Mouse (Mus musculus) kidney, embryonic 14.5 days (tissue): ENCODE data around the gene Tbc1d23. TPM values are rescaled to one million over a fixed set of nuclear protein-coding genes. Genes with fewer than 3 reads are reported as not detected.
A peak's percentile ranks its signal among the peaks of the same experiment; 100 is the strongest.
"Not testable (repeated sequence)": the region's sequence is repeated elsewhere in the genome, so short reads cannot be mapped to it uniquely, and the experiment has no call there.

Experiments used
- ATAC-seq: fragments of 200-750 bp; cut with Nextera tagmentation; 2 replicates; pipeline ENCODE4 v1.8.0; 2017; ENCODE audit warnings: moderate number of reproducible peaks, mild to moderate bottlenecking, moderate TSS enrichment, moderate library complexity; ENCODE audit not compliant: low FRiP score, low TSS enrichment
- H3K27ac ChIP-seq: fragments of 300-500 bp; sonication (generic); 2 replicates; pipeline ENCODE4 v1.5.1; 2014; ENCODE audit warnings: low read depth, mild to moderate bottlenecking, low read length, moderate library complexity, mixed read lengths
- H3K27me3 ChIP-seq: fragments of 300-500 bp; sonication (generic); 2 replicates; pipeline ENCODE4 v1.6.1; 2014; ENCODE audit warnings: mild to moderate bottlenecking, low read length; ENCODE audit not compliant: control insufficient read depth, insufficient read depth
- H3K36me3 ChIP-seq: fragments of 300-500 bp; sonication (generic); 2 replicates; pipeline ENCODE4 v1.6.1; 2014; ENCODE audit warnings: low read length, mixed read lengths; ENCODE audit not compliant: control insufficient read depth, insufficient read depth
- H3K4me1 ChIP-seq: fragments of 300-500 bp; sonication (generic); 2 replicates; pipeline ENCODE4 v1.6.1; 2014; ENCODE audit warnings: low read length, mixed read lengths; ENCODE audit not compliant: control insufficient read depth, insufficient read depth
- H3K4me2 ChIP-seq: fragments of 300-500 bp; sonication (generic); replicated peaks from 2 replicates; pipeline ENCODE4 v1.6.1; 2014; ENCODE audit warnings: low read depth, mild to moderate bottlenecking, low read length
- H3K4me3 ChIP-seq: fragments of 300-500 bp; sonication (generic); 2 replicates; pipeline ENCODE4 v1.5.1; 2014; ENCODE audit warnings: mild to moderate bottlenecking, low read length
- H3K9ac ChIP-seq: fragments of 300-500 bp; sonication (generic); 2 replicates; pipeline ENCODE4 v1.6.1; 2014; ENCODE audit warnings: low read depth, mild to moderate bottlenecking, low read length, moderate library complexity
- H3K9me3 ChIP-seq: fragments of 300-500 bp; sonication (generic); 2 replicates; pipeline ENCODE4 v1.6.1; 2016; ENCODE audit warnings: low read length; ENCODE audit not compliant: control insufficient read depth
- WGBS: fragments of 180-500 bp; shearing (Covaris S2); extraction: QIAGEN DNeasy Blood & Tissue Kit; methylation state at CpG from one replicate; pipeline ENCODE4 v1.1.7; 2014; 5-methylcytosine and 5-hydroxymethylcytosine counted together
- polyA plus RNA-seq: library from polyadenylated mRNA; unstranded; fragments of >200 nt; fragmentation: Nextera tagmentation; extraction: Ambion mirVana; gene quantifications from 2 replicates; pipeline ENCODE4 v1.2.1, GENCODE M21; 2014

Gene Tbc1d23
- polyA plus RNA-seq, 1 experiment from 2014 or later = 31.2 TPM

DNA sequence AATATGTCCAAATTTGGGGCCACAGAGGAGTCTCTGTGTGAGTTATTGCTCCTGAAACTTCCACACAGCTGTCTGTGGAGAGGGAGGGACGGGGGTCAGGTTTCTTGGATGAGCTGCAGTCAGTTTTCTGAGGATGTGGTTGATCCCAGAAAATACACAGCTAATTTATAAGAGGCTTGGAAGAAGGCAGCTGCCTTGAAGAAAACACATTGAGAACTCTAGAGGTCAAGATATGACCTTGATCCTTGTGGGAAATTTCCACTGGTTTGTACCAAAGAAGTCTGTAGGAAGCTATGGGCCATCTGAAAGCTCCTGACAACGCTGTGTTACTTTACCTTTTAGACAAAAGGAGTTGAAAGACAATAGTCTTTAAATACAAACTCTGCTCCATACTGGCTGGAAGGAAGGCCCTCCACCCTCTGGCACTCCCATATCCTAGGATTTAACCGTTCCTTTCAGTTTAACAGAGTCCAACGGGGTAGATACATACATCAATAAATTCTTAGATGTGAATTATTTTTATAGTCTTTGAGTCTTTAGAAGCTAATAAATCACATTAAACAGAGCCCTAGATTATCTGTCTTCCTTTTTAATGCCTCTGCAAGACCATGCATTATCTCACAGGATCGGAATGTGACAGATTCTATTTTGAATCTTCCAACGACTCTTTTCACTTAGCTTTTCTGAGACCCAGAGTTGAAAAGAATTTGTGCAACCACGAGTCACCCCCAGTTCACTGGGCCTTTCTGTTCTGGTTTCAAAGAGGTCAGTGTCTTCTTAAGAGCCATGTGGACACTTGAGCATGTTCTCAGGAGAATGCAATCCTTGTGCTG, 20.5 kb upstream of the Tbc1d23 start:
- WGBS = 31% methylated on average over 7 of the region's 7 CpGs
- H3K36me3 ChIP-seq = no peaks in the 10 kb centered on the region
- peaks cover 3% of the 10 kb centered on the region; the same call in 1 of the 2 replicates for H3K9me3 ChIP-seq
- no peaks in the 10 kb centered on the region for H3K27me3 ChIP-seq
- no peak overlapping the region for H3K4me2 ChIP-seq
- no peak overlapping the region for H3K9ac ChIP-seq
- peak overlapping the region; percentile 77 for H3K27ac ChIP-seq
- H3K4me3 ChIP-seq = no peak overlapping the region
- ATAC-seq = peak; percentile 70; the same call in 1 of the 2 replicates
- 0 out of 2 replicates have a peak, but pooled peaks cover 5% of the 10 kb centered on the region for H3K4me1 ChIP-seq

DNA sequence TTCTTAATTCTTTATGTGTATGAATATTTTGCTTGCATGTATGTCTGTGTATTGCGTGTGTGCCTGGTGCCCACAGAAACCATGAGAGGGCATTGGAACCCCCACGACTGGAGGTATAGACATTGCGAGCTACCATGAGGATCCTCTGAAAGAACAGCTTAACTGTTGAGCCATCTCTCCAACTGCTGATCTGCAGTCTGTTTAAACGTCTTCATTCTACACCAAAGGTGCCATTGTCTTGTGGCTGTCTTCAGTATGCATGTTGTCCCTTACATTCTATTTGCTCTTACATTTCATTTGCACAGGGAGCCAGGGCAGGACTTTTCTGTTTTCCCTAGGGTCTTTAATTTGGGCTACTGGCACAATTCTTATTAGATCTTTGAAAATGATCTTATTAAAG, 19.7 kb upstream of the Tbc1d23 start:
- WGBS = 88% methylated on average over 4 of the region's 4 CpGs
- no peaks in the 10 kb centered on the region for H3K27me3 ChIP-seq
- 0 out of 2 replicates have a peak, but pooled peaks cover 5% of the 10 kb centered on the region for H3K4me1 ChIP-seq
- no peak overlapping the region for H3K4me3 ChIP-seq
- H3K9ac ChIP-seq = no peak overlapping the region
- no peak for ATAC-seq
- H3K36me3 ChIP-seq = no peaks in the 10 kb centered on the region
- H3K9me3 ChIP-seq = peaks cover 3% of the 10 kb centered on the region; the same call in 1 of the 2 replicates
- peak overlapping the region; percentile 77 for H3K27ac ChIP-seq
- H3K4me2 ChIP-seq = no peak overlapping the region

DNA sequence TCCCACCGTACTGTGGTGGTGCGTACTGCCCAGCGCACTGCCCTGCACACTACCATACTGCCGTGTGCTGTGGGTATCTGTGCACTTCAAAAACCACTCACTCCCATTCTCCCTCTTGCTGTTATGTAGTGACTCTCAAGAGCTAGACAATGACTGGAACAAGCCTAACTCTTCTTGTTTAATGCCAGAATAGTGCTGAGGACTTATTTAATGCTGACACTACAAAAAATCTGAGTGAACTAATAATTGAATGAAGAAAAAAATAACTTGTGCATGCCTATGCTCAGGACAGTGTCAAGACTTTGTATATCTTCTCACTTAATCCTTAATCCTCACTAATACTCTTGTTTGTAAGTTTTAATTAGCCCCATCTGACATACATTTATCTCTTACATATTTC, 16.2 kb upstream of the Tbc1d23 start:
- H3K9me3 ChIP-seq = peaks cover 3% of the 10 kb centered on the region; the same call in 1 of the 2 replicates
- 99% methylated on average over 4 of the region's 4 CpGs for WGBS
- no peak for ATAC-seq
- no peak overlapping the region for H3K9ac ChIP-seq
- 0 out of 2 replicates have a peak, but pooled peaks cover 5% of the 10 kb centered on the region for H3K4me1 ChIP-seq
- no peak overlapping the region for H3K27ac ChIP-seq
- no peaks in the 10 kb centered on the region for H3K36me3 ChIP-seq
- H3K4me2 ChIP-seq = no peak overlapping the region
- no peak overlapping the region for H3K4me3 ChIP-seq
- no peaks in the 10 kb centered on the region for H3K27me3 ChIP-seq

DNA sequence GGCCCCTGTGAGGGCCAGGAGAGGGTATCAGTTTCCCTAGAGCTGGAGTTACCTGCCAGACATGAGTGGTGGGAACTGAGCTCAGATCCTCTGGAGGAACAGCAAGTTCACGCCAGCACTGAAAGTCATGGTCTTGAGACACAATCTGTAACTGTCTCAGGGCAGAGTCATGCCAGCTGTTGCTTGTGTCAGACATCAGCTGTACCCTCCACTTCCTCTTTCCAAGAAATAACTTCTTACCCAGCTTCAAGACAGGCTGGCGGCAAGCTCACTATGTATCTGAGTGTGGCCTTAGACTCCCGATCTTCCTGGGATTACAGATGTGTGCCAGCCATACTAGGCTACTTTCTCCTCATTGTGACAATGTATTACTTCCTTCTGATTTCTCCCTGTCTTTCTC, 15.3 kb upstream of the Tbc1d23 start:
- H3K4me1 ChIP-seq = no peaks in the 10 kb centered on the region
- H3K9me3 ChIP-seq = peaks cover 3% of the 10 kb centered on the region; the same call in 1 of the 2 replicates
- H3K4me2 ChIP-seq = no peak overlapping the region
- no peak overlapping the region for H3K27ac ChIP-seq
- no peak for ATAC-seq
- no peaks in the 10 kb centered on the region for H3K27me3 ChIP-seq
- H3K36me3 ChIP-seq = no peaks in the 10 kb centered on the region
- H3K4me3 ChIP-seq = no peak overlapping the region
- WGBS = 86% methylated on average over 3 of the region's 3 CpGs
- H3K9ac ChIP-seq = no peak overlapping the region

DNA sequence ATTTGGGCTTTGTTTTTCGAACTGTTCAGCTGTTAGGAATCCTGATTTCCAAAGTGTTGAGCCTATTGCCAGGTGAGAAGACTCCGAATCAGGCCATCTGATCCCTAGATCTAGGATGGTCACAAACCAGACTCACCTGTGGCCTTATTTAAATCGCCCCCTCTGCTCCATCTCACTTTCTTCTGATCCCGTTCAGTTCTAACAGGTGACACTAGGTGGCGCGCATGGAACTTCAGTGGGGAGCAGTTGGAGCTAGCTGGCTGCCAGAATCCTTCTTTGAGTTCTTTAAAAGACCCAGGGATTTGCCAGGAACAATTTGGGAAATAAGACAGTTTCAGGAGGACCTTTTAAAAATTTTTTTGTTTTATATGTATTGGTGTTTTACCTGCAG, 12.5 kb upstream of the Tbc1d23 start:
- Histone ChIP-seq H3K9me3 (no peaks in the 10 kb centered on the region), H3K9ac (no peak overlapping the region), H3K27me3 (no peaks in the 10 kb centered on the region), H3K4me2 (no peak overlapping the region), H3K27ac (no peak overlapping the region), H3K36me3 (no peaks in the 10 kb centered on the region), H3K4me1 (no peaks in the 10 kb centered on the region), H3K4me3 (no peak overlapping the region)
- 8% methylated on average over 6 of the region's 6 CpGs for WGBS
- peak; percentile 64 for ATAC-seq

DNA sequence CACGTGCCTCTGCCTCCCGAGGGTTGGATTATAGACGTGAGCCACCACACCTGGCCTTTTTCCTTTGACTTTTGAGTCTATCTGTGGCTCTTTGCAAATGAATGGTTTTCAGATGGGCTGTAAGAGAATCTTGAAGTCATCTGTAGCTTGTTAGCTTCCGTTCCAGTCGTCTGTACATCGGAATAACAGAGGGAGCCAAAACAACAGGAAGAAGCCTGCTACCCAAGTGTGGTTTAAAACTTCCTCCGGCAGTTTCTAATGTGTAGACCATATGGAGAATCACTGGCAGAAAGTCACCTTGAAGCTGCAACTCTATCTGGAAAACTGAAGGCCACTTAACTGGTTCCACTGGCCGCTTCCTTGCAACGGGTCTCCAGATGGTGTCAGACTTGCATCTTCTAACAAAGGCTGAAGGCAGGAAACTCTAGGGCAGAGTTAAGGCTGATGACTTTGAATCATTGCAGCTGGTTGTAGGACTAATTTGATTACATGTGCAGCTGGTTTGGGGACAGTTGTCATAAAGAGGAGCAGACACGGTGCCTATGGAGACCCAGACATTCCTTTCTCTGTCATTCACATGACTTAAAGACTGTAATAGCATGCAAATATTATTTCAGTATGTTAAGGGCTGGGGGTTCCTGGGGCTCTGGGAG, 12.0 kb upstream of the Tbc1d23 start:
- no peak overlapping the region for H3K4me3 ChIP-seq

DNA sequence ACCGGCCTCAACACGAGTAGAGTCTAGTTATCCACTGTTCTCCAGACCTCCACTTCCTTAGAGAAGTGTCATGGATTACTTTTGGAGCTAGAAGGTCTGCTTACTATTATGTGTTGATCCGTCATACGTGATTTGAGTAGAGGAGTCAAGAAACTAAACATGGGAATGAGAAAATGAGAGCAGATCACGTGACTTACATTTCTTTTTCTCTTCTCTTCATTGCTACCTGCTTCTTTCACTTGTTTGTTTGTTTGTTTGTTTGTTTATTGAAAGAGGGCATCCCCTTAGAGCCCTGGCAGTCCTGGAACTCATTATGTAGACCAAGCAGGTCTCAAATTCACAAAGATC, 11.5 kb upstream of the Tbc1d23 start:
- 82% methylated on average over 5 of the region's 5 CpGs for WGBS
- Histone ChIP-seq H3K4me3 (no peak overlapping the region), H3K9me3 (no peaks in the 10 kb centered on the region), H3K36me3 (no peaks in the 10 kb centered on the region), H3K4me2 (no peak overlapping the region), H3K4me1 (no peaks in the 10 kb centered on the region), H3K27ac (no peak overlapping the region), H3K27me3 (no peaks in the 10 kb centered on the region), H3K9ac (no peak overlapping the region)
- no peak for ATAC-seq

More for the DNA sequence above, 12.0 kb upstream of the Tbc1d23 start:
- Histone ChIP-seq H3K27ac (no peak overlapping the region), H3K9me3 (no peaks in the 10 kb centered on the region), H3K4me1 (no peaks in the 10 kb centered on the region), H3K27me3 (no peaks in the 10 kb centered on the region), H3K36me3 (no peaks in the 10 kb centered on the region), H3K4me2 (no peak overlapping the region), H3K9ac (no peak overlapping the region)
- peak; percentile 71 for ATAC-seq
- WGBS = 49% methylated on average over 10 of the region's 10 CpGs

DNA sequence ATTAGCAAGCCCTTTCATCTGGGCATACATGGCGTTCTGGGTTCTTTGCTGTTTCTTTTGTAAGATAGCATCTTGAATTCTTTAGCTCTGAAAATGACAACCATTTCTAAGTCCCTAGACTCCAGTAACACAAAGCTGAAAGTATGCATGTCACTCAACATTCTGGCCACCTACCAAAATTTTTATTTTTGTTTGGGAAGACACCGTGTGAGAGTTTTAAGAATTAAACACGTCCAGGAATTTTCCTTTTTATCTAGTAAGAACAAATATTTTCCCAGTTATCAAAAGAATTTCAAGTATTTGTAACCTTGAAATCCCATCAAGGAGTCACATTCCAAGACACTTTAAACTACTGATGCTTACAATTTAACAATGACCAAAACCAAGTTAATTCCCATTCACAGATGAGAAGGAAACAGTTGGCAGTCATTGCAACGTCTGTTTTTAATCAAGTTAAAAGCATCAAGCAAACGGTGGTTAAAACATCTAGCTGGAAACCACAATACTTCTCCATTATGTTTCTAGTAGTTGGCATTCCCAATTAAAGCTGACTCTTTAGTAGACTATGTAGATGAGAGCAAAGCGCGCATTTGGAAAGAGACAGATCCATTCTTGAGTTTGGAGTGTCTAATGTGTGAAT, 4.7 kb upstream of the Tbc1d23 start:
- no peaks in the 10 kb centered on the region for H3K4me1 ChIP-seq
- H3K9ac ChIP-seq = no peak overlapping the region
- H3K9me3 ChIP-seq = no peaks in the 10 kb centered on the region
- H3K4me3 ChIP-seq = no peak overlapping the region
- H3K27ac ChIP-seq = no peak overlapping the region
- H3K36me3 ChIP-seq = no peaks in the 10 kb centered on the region
- H3K27me3 ChIP-seq = no peaks in the 10 kb centered on the region
- 68% methylated on average over 7 of the region's 7 CpGs for WGBS
- no peak overlapping the region for H3K4me2 ChIP-seq
- no peak for ATAC-seq

DNA sequence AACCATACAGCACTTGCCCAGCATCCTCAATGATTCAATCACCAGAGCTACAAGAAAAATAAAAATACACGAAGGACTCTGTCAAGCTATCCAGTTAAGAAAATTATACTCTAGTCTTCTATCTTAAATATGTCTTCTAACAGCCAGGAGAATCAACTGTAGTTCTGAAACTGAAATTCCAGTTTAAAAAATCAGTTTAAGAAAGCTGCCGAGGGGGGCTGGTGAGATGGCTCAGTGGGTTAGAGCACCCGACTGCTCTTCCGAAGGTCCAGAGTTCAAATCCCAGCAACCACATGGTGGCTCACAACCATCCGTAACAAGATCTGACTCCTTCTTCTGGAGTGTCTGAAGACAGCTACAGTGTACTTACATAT, 620 bp upstream of the Tbc1d23 start:
- not testable (repeated sequence) for H3K9ac ChIP-seq
- WGBS = 59% methylated on average over 4 of the region's 5 CpGs

More for the DNA sequence above, 620 bp upstream of the Tbc1d23 start:
- peak overlapping the region; percentile 96; the same call in 1 of the 2 replicates for H3K4me3 ChIP-seq
- not testable (repeated sequence) for H3K9me3 ChIP-seq, H3K4me1 ChIP-seq, H3K27ac ChIP-seq, ATAC-seq, H3K27me3 ChIP-seq, H3K36me3 ChIP-seq
- peak overlapping the region; percentile 23 for H3K4me2 ChIP-seq
